Mouse (Mus musculus) spleen, postnatal 14 days (tissue): ENCODE measurements around the gene Stap2.

Experiments
- DNase-seq, 2 experiments: peaks; one replicate each; pipeline ENCODE4 v3.0.0; 2021 to 2022; ENCODE audit warnings: low spot score in 2 of 2

Gene Stap2

DNA sequence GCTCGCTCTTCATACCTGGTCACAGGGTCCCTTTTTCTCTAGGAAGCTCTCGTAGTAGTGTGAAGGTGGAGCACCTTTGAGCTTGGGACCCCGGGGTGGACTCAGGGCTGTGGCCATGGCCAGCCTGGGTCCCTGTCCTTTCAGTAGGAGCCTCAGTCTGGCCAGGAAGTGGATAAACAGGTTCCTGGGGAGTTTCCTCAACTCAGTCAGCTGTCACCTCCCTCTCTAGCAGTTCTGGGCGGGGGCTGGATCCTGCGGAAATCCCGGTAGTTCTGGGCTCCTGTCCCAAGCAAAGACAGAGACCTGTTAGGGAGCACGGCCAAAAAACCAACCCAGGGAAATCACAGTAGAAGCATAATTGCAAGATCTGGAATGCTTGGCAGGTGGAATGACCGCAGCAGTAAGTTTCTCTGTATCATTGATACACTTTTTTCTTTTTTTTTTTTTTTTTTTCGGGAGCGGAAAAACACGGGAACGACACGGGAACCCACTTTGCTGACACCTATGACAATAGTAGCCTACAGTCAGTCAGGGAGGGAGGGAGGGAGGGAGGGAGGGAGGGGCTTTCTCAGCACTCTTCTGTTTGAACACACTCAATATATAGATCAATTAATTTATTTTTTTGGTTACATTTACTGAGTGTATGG, at the start of gene Stap2, which contains the start of gene Mpnd:
TSS of gene Stap2 (minus strand) at position 170 of the 647 bp plus-strand sequence.
TSS of gene Mpnd (plus strand) at position 297 of the 647 bp plus-strand sequence.
- no peak for DNase-seq

DNA sequence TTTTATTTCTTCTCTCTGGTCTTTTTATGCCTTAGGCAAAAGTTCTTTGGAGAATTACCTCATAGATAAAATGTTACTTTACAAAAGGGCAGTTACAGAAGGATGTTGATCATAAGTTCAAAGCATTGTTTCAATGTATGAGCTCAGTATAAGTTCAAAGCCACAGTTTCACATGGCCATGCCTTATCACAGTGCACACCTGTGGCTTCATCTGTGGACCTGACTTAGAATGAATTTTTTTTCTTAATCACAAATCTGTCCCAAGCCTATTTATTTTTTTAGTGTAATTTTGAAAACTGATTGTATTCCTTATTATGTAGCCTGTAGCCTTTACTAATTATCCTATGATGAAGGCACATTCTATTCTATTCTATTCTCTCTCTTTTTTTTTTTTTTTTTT, 49.6 kb upstream of the Stap2 start:
- DNase-seq = no peak

DNA sequence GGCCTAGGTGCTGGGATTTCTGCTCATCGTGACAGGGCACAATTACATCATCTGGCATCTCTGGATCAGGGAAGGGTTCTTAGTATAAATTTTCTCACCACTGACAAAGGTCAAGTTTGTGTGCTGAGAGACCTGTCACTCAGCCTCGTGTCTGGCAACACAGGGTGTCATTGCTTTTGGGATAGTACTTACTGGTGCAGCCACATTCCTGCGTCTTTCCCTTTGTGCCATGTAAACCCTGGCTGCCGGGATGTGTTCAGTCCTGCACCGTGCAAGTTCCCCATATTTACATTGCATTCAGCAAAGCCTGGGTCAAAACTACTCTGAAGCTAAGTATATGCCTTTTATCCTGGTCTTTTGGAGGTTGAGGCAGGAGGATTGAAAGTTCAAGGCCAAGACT, 46.0 kb upstream of the Stap2 start:
- DNase-seq = no peak

DNA sequence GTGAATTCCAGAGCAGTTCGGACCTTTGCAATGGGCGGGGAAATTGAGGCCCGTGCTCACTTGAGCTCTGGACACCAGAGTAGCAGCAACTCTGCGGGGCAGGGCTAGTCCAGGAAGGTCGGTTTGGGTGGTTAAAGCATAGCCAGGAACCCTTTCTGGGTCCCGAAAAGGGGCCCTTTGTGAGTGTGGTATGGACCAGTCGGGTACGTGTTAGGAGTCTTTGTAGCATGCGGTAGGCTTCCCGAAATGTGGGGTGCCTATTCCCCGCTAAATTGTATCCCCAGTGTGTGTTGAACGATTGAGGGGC, 35.4 kb upstream of the Stap2 start:
- DNase-seq = no peak

DNA sequence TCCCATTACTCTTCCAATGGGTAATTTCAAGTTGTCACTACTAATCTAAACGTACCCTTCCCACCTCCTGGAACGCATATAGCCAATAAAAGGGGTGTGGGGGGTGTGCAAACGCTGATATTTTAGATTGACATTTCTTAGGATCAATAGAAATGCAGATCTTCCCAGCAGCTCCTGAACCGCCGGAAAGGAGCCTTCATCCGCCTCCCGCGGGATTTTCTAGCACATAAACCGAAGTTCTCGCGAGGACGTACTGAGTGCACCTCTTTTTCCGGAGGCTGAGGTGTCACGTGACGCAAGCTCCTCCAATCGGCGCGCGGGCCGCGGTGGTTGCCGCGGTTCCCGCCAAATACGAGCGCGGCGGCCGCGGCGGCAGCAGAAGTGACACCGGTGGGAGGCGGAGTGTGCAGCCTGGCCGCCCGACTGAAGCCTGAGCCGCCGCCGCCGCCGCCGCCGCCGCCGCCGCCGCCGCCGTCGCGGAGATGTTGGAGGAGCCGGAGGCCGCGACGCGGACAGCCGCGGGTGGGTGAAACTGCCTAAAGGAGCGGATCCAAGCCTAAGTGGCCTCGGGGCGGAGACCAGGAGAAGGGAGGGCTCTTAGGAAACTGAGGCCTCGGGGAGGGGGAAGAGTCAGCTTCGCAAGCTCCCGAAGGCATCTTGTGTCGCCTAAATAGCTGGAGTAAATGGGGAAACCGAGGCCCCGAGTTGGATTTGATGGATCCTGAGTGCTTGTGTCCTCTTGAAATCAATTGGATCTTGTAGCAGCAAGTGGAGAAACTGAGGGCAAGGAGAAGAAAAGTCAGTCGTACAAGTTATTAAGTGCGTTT, 34.9 kb upstream of the Stap2 start, which contains the start of gene Chaf1a:
TSS of gene Chaf1a (plus strand) at position 410 of the 827 bp plus-strand sequence.
- DNase-seq = peak; percentile 92 to 94

DNA sequence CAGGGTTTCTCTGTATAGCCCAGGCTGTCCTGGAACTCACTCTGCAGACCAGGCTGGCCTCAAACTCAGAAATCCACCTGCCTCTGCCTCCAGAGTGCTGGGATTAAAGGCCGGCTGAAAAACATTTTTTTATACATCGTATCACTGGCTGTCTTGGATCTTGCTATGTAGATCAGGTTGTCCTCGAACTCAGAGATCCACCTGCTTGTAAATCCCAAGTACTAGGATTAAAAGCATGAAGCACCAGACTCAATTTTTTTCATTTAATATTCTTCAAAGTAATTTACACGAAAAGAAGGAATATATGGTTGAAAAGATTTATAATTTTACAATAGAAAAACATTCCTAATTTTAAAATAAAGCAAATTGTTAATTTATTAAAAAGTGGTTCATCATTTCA, 34.0 kb upstream of the Stap2 start:
- no peak for DNase-seq

DNA sequence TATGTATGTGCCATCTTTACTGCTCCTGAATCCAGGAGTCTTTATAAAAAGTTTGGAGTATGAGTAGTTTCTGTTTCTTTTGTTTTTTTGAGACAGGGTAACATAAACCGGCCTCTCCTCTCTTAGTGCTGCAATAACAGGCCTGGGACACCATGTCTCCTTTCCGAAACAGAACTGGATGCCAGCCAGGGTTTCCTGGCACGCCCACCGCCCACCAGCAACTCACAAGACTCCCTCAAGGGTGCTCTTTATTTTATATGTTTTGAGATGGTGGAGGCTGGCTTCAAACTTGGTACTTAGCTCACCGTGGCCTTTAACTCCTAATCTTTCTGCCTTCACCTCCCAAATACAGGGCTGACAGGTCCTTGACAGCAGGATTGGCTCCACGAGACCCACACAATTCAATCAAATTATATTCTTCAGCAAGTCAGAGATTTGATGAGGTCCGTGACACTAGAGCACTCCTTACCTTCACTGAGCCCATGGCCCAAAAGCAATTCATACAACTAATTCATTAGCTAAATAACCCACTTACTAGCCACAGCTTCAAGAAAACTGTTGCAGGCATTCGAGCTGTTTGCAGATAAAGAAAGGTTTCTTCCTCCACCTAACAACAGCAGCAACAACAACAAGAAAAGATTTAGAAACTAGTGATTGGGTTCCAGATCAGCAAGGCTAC, 33.3 kb upstream of the Stap2 start:
- no peak for DNase-seq

DNA sequence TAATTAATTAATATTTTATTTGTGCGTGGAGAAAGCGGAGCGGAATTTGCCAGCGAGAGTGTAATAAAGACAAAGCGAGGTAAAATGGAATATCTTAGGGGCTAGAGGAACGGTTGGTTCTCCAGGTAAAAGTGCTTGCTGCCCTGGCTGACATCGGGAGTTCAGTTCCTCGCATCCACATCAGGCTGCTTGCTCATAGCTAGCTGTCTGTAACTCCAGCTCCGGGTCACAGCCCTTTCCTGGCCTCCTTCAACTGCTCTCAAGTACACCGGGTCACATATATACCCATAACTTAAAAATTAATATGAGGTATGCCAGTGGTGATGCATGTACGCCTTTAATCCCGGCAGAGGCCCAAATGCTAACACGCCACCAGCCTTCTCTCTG, 31.5 kb upstream of the Stap2 start:
- DNase-seq = no peak

DNA sequence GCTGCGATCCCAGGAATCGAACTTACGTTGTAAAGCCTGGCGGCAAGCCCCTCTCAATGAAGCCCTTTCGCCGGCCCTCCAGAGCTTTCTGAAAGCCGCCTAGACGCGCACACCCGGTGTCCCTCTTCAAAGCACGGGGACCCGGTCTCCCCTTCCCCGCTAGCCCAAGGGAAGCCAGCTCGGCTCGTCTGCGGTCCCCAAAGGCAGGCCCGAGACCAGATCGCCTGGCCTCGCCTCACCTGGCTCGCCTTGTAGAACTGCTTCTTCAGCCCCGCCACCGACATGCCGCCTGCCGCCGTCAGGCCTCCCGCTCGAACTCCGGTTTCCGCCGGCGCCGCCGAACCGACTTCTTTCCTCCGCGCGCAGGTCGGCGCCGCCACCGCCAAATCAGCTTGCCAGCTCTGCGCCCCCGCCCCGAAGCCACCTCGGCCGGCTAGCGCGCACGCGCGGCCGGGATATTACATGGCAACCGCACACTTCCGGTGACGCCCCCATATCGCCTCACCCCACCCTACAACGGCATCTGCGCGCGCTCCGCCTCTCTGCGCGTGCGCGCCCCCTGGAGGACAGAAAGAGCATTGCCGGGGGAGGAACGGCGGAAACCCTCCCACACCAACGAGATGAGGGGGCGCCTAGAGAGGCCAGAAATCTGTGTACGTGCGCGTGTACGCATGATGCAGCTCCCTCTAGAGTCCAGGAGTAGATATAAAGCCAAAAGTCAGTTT, 31.0 kb upstream of the Stap2 start, which contains the start of gene Sh3gl1:
TSS of gene Sh3gl1 (minus strand) at position 460 of the 725 bp plus-strand sequence.
- peak; percentile 99 for DNase-seq

DNA sequence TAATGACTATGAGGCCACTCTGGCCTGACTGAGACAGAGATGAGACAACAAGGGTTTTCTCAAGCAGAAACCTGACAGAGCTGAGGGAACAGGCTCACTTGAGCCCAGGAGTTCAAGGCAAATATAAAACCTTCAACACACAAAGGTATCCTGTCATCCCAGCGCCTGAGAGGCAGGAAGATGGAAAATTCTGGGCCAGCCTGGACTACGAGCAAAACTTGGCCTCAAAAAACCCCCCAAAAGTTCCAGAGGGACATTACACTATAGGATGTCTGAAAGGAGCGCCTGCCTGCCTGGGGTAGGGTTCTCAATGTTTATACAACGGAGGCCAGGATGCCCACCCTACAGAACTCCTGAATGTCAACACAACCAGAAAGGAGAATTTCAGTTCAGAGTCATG, 29.8 kb upstream of the Stap2 start:
- no peak for DNase-seq

DNA sequence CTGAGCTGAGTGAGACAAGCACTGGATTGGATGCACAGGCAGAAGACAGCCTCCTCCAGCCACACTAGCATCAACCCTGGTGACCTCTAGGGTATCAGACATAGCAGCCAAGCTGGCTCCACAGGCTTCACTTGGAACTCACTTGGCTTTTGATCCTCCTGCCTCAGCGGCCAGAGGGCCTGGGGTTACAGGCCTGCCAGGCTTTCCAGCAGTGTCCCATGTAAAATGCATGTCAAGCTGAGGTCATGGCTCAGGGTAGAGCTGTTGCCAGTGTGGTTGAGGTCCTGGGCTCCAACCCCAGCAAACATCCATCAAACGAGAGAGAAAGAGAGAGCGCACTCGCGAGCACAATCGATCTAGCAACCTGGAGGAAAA, 29.3 kb upstream of the Stap2 start:
- DNase-seq = no peak

DNA sequence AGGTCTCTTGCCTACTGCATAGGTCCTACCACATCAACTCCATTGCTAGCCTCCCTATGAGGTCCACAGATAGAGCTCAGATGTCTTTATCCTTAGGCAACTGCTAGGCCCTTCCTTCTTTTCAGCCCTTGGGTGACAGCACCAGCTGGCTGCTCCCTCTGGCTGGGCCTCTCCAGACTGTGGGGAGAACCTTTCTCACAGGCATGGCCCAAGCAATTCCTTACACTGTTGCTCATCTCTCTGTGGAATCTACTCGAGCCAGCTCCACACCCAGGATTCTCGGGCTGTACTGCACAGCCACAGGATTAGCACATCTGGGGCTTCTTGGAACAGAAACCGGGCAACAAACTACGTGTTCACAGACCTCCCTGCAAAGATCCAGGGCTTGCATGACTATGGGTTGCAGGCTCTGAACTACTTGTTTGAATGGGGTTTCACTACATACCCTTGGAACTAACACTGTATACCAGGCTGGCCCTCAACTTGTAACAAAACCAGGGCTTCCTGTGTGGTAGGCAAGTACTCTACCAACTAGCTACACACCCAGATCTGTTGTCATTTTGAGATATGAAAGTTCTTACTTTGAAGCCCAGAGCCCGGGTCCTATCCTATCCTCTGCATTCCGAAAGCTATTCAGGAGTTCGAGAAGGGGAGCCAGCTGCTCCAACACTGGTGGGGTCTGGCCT, 28.8 kb upstream of the Stap2 start:
- no peak for DNase-seq

DNA sequence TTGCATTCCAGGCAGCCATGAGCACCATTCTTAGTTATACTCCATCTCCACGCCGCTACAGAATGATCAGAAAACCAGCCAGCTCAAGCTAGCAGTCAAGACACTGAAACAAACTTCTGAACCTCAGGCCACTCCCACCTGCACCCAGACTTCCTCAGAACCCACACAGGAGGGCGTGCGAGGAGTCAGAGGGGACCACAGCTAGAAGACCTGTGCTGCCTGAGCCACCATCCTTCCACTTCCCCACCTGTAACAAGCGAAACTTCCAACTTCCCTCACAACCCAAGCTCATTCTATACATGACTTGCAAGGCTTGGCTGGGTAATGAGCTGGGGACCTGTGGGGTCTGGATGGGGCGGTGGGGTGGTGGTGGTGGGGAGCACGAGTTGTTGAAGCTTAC, 27.4 kb upstream of the Stap2 start:
- peak in 1 of 2 experiments; percentile 38 for DNase-seq

DNA sequence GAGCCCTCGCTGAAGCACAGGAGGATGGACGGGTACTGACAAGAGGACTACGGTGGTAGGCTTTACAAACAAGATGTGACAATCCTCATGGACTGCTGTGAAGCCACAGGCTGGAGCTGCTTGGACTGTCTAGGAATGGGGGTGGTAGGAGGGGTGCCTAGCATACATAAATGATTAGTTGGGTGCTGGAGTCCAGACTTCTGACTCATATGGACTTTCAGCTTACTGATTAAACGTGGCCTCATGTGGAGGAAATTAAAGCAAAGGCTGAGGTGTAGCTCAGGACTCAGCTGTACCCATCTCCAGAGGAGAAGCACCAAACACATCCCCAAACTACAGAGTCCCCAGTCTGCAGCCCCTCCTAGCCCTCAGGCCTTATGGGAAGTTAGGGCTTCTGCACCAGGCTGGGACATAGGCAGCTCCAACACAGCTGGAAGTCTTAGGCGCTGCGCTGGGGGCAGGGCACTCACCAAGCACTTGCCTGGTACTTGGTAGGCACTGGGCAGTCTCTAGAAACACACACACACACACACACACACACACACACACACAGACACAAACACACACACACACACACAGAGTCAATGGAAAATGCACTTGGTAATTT, 26.8 kb upstream of the Stap2 start:
- DNase-seq = no peak

DNA sequence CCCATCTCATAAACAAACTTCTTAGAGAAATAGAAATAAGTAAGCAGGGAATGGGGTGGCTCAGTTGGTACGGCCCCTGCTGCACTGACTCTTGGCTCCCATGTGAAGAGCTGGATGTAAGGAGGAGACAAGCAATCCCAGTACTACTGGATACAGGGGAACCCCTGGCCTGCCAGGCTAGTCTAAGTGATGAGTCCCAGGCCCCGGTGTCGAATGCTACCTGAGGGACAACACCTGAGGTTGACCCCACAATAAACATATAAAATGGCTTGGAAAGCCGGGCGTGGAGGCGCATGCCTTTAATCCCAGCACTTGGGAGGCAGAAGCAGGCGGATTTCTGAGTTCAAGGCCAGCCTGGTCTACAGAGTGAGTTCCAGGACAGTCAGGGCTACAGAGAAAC, 26.0 kb upstream of the Stap2 start:
- DNase-seq = no peak

DNA sequence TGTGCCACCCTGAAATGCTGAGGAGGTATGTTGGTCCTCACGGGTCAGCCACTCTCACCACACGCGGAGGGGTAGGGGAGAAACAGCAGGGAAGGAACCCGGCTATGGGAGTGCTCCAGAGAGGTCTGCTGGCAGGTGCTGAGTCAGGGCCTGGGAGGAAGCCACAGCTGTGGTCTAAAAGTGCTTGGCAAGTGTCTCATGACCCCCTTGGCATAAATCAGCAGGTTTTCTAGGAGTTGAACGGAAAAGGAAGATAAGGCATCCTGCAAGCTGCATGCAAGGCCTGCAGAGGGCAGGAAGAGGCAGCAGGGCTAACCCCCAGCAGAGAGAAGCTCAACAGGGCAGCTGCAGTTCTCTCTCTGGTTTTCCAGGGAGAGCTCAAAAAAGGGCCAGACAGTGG, 25.5 kb upstream of the Stap2 start:
- no peak for DNase-seq

DNA sequence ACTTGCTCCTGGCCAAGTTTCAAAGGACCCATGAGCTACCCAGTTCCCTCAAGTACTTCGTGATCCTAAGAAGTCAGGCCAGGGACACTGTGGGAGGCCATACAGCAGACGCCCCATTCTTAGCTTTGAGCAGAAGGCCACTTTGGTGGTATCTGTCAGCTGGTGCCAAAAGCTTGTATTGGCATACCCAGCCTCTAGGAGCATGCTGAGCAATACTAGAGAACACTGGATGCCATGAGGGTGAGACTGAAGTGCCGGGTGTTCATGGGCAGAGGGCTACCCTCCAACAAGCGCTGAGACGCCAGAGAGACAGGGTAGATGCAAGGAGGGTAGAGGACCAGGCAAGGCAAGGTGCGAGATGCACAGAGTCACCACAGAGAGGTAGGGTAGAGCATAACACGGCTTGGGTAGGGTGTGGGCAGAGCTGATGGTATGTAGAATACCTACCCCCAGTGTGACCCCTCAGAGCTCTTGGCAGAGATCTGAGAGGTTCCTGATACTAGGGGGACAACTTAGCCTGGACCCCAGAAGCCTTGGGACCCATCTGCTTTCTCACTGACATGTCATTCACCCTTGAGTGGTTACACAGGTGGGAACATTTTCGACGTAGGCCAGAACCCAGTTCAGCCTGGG, 25.0 kb upstream of the Stap2 start:
- DNase-seq = no peak

DNA sequence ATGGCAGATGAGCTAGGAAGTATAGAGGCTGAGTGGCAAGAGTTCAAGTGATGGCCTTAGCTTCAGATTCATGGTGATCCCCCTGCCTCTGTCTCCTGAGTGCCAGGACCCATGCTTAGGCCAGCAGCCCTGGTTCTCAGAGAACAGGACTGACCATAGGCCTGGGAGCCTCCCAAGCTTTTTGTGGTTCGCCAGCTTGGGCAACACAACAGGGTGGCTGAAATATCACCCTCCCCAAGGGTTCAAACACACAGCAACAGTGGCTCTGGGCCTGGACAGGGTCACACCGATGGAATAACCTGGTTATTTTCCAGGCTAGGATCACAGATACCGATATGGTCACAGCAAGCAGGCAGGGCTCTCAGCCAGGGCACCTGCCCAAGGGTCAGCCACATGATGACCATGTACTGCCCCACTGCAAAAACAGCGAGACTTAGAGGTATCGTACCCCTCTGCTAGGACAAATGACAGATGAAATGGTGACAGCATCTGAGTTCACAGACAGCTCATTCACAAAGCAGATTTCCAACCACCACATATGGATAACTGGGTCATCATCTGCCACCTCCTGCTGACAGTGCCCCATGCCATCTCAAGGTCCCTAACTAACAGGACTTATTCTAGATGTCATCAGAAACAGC, 22.5 kb upstream of the Stap2 start:
- no peak for DNase-seq

DNA sequence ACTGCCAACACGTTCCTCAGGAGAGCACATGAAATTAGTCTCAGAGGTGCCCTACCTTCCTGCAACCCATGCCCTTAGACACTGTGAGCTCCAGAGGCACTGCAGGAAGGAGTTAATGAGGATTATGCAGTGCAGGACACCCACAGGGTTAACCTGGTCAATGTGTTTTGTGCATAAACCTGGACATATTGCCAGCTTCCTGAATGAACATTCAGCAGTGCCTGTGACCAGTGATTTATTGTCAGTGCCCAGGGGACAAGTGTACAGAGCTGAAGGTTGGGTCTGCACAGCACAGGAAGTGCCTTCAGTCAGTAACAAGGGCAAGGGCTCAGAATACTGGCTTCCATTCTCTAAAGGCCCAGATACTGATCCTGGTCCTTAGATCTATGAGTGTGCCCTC, 21.5 kb upstream of the Stap2 start:
- no peak for DNase-seq

DNA sequence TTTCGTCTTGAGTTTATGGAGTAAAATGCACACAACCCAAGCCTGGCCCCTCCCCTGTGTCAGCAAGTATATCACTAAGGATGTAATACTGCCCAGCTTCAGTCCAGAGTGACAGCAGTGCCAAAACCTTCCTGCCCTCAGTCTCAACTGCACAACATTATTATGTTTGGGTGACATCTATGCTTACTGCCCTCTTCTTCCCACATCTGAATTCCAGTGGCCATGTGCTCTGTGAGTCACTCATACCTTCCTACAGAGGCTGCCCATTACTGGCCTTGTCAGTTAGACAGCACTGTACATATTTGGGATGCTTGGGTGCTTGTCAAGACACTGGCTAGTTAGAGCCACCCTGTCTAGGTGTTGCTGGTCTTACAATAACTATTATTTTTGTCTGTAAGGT, 20.9 kb upstream of the Stap2 start:
- DNase-seq = no peak
